Mouse (Mus musculus) neural tube, embryonic 12.5 days (tissue): ENCODE data around the gene Adcy2. TPM values are rescaled to one million over a fixed set of nuclear protein-coding genes. Genes with fewer than 3 reads are reported as not detected.

Source experiments
- ATAC-seq: fragments of 200-750 bp; cut with Nextera tagmentation; 2 replicates; pipeline ENCODE4 v1.8.0; 2017; ENCODE audit warnings: low read depth, mild to moderate bottlenecking, moderate TSS enrichment, moderate library complexity; ENCODE audit not compliant: low FRiP score
- H3K27ac ChIP-seq: fragments of 300-500 bp; sonication (generic); 2 replicates; pipeline ENCODE4 v1.5.1; 2016
- H3K27me3 ChIP-seq: fragments of 300-500 bp; sonication (generic); replicated peaks from 2 replicates; pipeline ENCODE4 v1.6.1; 2016; ENCODE audit warnings: mild to moderate bottlenecking
- H3K36me3 ChIP-seq: fragments of 300-500 bp; sonication (generic); 2 replicates; pipeline ENCODE4 v1.6.1; 2016; ENCODE audit warnings: mild to moderate bottlenecking
- H3K4me1 ChIP-seq: fragments of 300-500 bp; sonication (generic); 2 replicates; pipeline ENCODE4 v1.6.1; 2016
- H3K4me2 ChIP-seq: fragments of 300-500 bp; sonication (generic); replicated peaks from 2 replicates; pipeline ENCODE4 v1.6.1; 2016; ENCODE audit warnings: mild to moderate bottlenecking
- H3K4me3 ChIP-seq: fragments of 300-500 bp; sonication (generic); 2 replicates; pipeline ENCODE4 v1.5.1; 2016
- H3K9ac ChIP-seq: fragments of 300-500 bp; sonication (generic); 2 replicates; pipeline ENCODE4 v1.6.1; 2016; ENCODE audit warnings: mild to moderate bottlenecking
- H3K9me3 ChIP-seq: fragments of 300-500 bp; sonication (generic); 2 replicates; pipeline ENCODE4 v1.6.1; 2016; ENCODE audit warnings: mild to moderate bottlenecking
- WGBS: fragments of 180-500 bp; shearing (Covaris S2); methylation state at CpG from one replicate; pipeline ENCODE4 v1.1.7; 2016; 5-methylcytosine and 5-hydroxymethylcytosine counted together
- polyA plus RNA-seq: library from polyadenylated mRNA; unstranded; fragments of >200 nt; fragmentation: Nextera tagmentation; extraction: Ambion mirVana; gene quantifications from 2 replicates; pipeline ENCODE4 v1.2.1, GENCODE M21; 2016

Gene Adcy2
- polyA plus RNA-seq, 1 experiment from 2014 or later, result 12.9 TPM

GRCm38 (mm10) chr13:68597199-68597598 lies 402.1 kb downstream of the Adcy2 start, which contains the start of gene 1700001L19Rik:
1700001L19Rik (plus strand) TSS chr13:68597421.
- Histone ChIP-seq H3K9ac (no peak within 1 kb of the TSS), H3K36me3 (peaks cover 9% of the 10 kb centered on the region), H3K4me2 (peak within 1 kb of the TSS; percentile 49), H3K27ac (no peak within 1 kb of the TSS), H3K4me1 (peaks cover 5% of the 10 kb centered on the region; the same call in 1 of the 2 replicates), H3K27me3 (no peaks in the 10 kb centered on the region; the same call in 1 of the 2 replicates), H3K9me3 (no peaks in the 10 kb centered on the region), H3K4me3 (no peak within 1 kb of the TSS)
- peak; percentile 26; the same call in 1 of the 2 replicates for ATAC-seq
- WGBS, result 11% methylated on average over 10 of the region's 10 CpGs

- no peak for ATAC-seq
Observed at GRCm38 (mm10) chr13:68593797-68594196, 405.5 kb downstream of the Adcy2 start.

GRCm38 (mm10) chr13:68588352-68588751 lies 411.0 kb downstream of the Adcy2 start:
- peaks cover 89% of the 10 kb centered on the region for H3K36me3 ChIP-seq
- H3K4me3 ChIP-seq, result no peak overlapping the region
- no peak for ATAC-seq

More at GRCm38 (mm10) chr13:68593797-68594196, 405.5 kb downstream of the Adcy2 start:
- Histone ChIP-seq H3K4me2 (no peak overlapping the region), H3K9me3 (no peaks in the 10 kb centered on the region), H3K4me3 (no peak overlapping the region), H3K9ac (no peak overlapping the region), H3K27me3 (no peaks in the 10 kb centered on the region; the same call in 1 of the 2 replicates), H3K27ac (no peak overlapping the region), H3K36me3 (peaks cover 43% of the 10 kb centered on the region), H3K4me1 (peaks cover 5% of the 10 kb centered on the region; the same call in 1 of the 2 replicates)
- WGBS, result 87% methylated on average over 1 of the region's 1 CpGs

DNA sequence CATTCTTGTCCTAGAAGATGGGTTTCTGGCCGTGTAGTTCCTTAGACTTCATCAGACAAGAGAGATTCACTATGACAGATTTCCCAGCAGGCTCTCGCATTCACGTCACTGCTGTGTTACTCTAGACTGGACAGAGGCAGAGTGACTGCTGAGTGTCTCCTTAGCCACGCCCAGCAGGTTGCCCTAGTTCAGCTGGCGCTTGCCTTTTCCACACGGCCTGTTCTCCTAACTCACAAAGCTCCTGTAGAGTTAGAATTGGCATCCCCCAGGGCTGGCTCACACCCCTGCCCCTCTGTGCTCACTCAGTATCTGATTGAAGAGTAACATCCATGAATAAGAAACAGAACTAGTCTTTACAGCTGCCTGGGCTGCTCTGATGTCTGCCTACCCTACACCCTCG lies 413.9 kb downstream of the Adcy2 start:
- no peak for ATAC-seq

More at GRCm38 (mm10) chr13:68588352-68588751, 411.0 kb downstream of the Adcy2 start:
- Histone ChIP-seq H3K27ac (no peak overlapping the region), H3K9me3 (no peaks in the 10 kb centered on the region), H3K4me2 (no peak overlapping the region), H3K4me1 (no peaks in the 10 kb centered on the region), H3K27me3 (no peaks in the 10 kb centered on the region), H3K9ac (no peak overlapping the region)

DNA sequence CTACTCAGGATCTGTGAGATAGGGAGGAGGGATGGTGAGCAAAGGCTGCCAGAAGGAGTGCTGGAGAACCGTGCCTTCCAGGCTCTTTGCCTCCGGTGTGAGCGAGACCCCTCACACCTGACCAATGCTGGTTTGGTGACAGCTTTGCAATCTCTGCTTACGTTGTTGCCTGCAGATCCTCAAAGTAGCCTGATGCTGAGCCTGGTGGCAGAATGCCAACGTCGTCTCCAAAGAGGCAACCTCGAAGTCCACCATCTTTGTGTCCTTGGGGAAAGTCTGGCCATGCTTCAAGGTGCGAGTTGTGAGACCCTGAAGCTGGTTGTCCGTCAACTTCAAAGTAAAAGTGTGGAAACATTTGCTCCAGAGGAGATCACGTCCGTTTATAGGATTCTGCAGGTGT lies 415.4 kb downstream of the Adcy2 start:
- no peaks in the 10 kb centered on the region for H3K9me3 ChIP-seq
- no peak overlapping the region for H3K27ac ChIP-seq
- WGBS, result 94% methylated on average over 11 of the region's 11 CpGs
- no peak overlapping the region for H3K9ac ChIP-seq
- H3K27me3 ChIP-seq, result no peaks in the 10 kb centered on the region
- peaks cover 10% of the 10 kb centered on the region for H3K4me1 ChIP-seq
- peaks cover 49% of the 10 kb centered on the region for H3K36me3 ChIP-seq
- no peak overlapping the region for H3K4me3 ChIP-seq
- H3K4me2 ChIP-seq, result no peak overlapping the region
- no peak for ATAC-seq

More for the DNA sequence above, 413.9 kb downstream of the Adcy2 start:
- H3K4me3 ChIP-seq, result no peak overlapping the region
- H3K9me3 ChIP-seq, result no peaks in the 10 kb centered on the region
- no peak overlapping the region for H3K9ac ChIP-seq
- 86% methylated on average over 7 of the region's 7 CpGs for WGBS
- H3K27ac ChIP-seq, result no peak overlapping the region
- peaks cover 10% of the 10 kb centered on the region for H3K4me1 ChIP-seq
- no peaks in the 10 kb centered on the region for H3K27me3 ChIP-seq
- peaks cover 62% of the 10 kb centered on the region for H3K36me3 ChIP-seq
- H3K4me2 ChIP-seq, result no peak overlapping the region

GRCm38 (mm10) chr13:68582517-68582780 lies 416.9 kb downstream of the Adcy2 start:
- ATAC-seq, result peak; percentile 19; the same call in 1 of the 2 replicates
- peak overlapping the region; percentile 89 for H3K4me2 ChIP-seq
- peak overlapping the region; percentile 70 for H3K9ac ChIP-seq
- H3K9me3 ChIP-seq, result no peaks in the 10 kb centered on the region
- under 1% methylated on average over 11 of the region's 11 CpGs for WGBS
- H3K4me3 ChIP-seq, result peak overlapping the region; percentile 70
- H3K27me3 ChIP-seq, result no peaks in the 10 kb centered on the region
- peaks cover 37% of the 10 kb centered on the region for H3K36me3 ChIP-seq
- H3K27ac ChIP-seq, result no peak overlapping the region
- peaks cover 10% of the 10 kb centered on the region for H3K4me1 ChIP-seq

DNA sequence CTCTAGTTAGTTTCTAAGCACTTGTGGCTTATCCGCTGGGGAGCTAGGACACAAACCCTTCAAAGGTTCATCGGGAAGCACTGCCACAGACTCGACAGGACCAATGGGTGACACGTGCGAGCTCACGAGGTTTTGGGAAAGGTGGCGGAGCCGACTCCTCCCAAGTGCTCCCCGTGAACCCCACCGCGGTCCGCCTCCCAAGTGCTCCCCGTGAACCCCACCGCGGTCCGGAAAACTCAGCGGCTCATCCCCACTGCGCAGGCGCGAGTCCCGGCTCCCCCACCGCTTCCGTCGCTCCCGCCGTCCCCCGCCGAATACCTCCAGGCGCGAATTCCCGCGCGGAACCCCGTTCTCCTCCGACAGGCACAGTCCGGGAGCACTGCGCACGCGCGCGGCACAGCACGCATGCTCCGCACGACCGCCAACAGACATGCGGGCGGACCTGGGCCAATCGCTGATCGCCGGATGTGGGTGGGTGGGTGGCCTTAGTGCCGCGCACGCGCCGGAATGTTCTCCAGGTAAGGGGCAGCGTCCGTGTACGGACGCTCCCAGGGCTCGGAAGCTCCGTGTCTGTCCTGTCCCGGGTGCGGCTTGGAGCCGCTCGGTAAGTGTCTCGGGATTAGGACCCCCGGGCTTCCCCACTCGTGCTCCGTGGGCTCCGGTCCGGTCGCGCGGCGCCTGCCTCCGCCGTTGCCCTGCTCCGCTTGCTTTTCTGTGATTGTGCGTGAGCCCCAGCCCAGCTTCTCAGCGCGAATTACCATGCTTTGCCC lies 417.4 kb downstream of the Adcy2 start, which contains the start of the genes Mtrr and Fastkd3:
TSS of gene Mtrr (minus strand) at position 403 of the 770 bp plus-strand sequence.
TSS of gene Fastkd3 (plus strand) at position 488 of the 770 bp plus-strand sequence.
- no peak within 1 kb of the TSS for H3K27ac ChIP-seq
- ATAC-seq, result peak; percentile 99
- no peaks in the 10 kb centered on the region for H3K27me3 ChIP-seq
- no peaks in the 10 kb centered on the region for H3K9me3 ChIP-seq
- 1% methylated on average over 81 of the region's 81 CpGs for WGBS
- H3K4me3 ChIP-seq, result peak within 1 kb of the TSS; percentile 70
- H3K36me3 ChIP-seq, result peaks cover 37% of the 10 kb centered on the region
- peak within 1 kb of the TSS; percentile 70 for H3K9ac ChIP-seq
- H3K4me2 ChIP-seq, result peak within 1 kb of the TSS; percentile 89
- peaks cover 10% of the 10 kb centered on the region for H3K4me1 ChIP-seq

- Histone ChIP-seq H3K4me3 (peak overlapping the region; percentile 70), H3K4me1 (peaks cover 10% of the 10 kb centered on the region), H3K27me3 (no peaks in the 10 kb centered on the region), H3K9me3 (no peaks in the 10 kb centered on the region), H3K36me3 (peaks cover 42% of the 10 kb centered on the region), H3K9ac (peak overlapping the region; percentile 70), H3K27ac (no peak overlapping the region), H3K4me2 (peak overlapping the region; percentile 89)
- no peak; the same call in 1 of the 2 replicates for ATAC-seq
- 29% methylated on average over 14 of the region's 14 CpGs for WGBS
Observed at GRCm38 (mm10) chr13:68581086-68581740, 418.1 kb downstream of the Adcy2 start.

GRCm38 (mm10) chr13:68577945-68578344 lies 421.4 kb downstream of the Adcy2 start:
- no peak overlapping the region for H3K27ac ChIP-seq
- WGBS, result 95% methylated on average over 7 of the region's 7 CpGs
- no peak overlapping the region for H3K4me3 ChIP-seq
- H3K9me3 ChIP-seq, result no peaks in the 10 kb centered on the region
- H3K36me3 ChIP-seq, result peaks cover 33% of the 10 kb centered on the region
- no peak for ATAC-seq
- no peaks in the 10 kb centered on the region for H3K27me3 ChIP-seq
- no peak overlapping the region for H3K9ac ChIP-seq
- H3K4me2 ChIP-seq, result no peak overlapping the region
- peaks cover 14% of the 10 kb centered on the region for H3K4me1 ChIP-seq

DNA sequence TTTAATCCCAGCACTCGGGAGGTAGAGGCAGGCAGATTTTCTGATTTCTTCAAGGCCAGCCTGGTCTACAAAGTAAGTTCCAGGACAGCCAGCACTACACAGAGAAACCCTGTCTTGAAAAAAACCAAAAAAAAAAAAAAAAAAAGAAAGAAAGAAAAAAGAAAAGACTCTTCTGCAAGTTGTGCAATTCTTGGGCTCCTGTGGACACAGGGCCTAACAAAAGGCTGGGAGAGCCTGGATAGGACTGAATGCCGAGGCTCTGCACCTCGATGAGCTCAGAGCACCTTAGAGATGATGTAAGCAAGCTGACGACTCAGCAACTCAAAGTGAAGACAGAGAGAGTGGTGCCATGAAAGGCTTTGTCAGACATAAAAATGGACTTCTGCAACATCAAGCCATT lies 424.9 kb downstream of the Adcy2 start:
- Histone ChIP-seq H3K4me2 (no peak overlapping the region), H3K9ac (no peak overlapping the region), H3K36me3 (peaks cover 52% of the 10 kb centered on the region), H3K9me3 (no peaks in the 10 kb centered on the region), H3K4me1 (peaks cover 6% of the 10 kb centered on the region; the same call in 1 of the 2 replicates), H3K27me3 (no peaks in the 10 kb centered on the region), H3K4me3 (no peak overlapping the region), H3K27ac (no peak overlapping the region)
- no peak for ATAC-seq
- 78% methylated on average over 4 of the region's 4 CpGs for WGBS

- Histone ChIP-seq H3K9me3 (no peaks in the 10 kb centered on the region), H3K4me2 (no peak overlapping the region), H3K27me3 (no peaks in the 10 kb centered on the region), H3K4me3 (no peak overlapping the region), H3K36me3 (peaks cover 52% of the 10 kb centered on the region), H3K9ac (no peak overlapping the region), H3K27ac (no peak overlapping the region), H3K4me1 (peaks cover 6% of the 10 kb centered on the region; the same call in 1 of the 2 replicates)
- WGBS, result 47% methylated on average over 10 of the region's 10 CpGs
- ATAC-seq, result no peak
Observed at GRCm38 (mm10) chr13:68572966-68573913, 426.1 kb downstream of the Adcy2 start.
